Mouse (Mus musculus) activated CD4-positive, CD25-positive, alpha-beta regulatory T cell, adult 9 weeks (primary cell): ENCODE results near the gene Sh3bp5. TPM values are rescaled to one million over a fixed set of nuclear protein-coding genes. Genes with fewer than 3 reads are reported as not detected.

Experiments used
- polyA plus RNA-seq: library from polyadenylated mRNA; unstranded; fragments of 100-300 nt; shearing (Covaris generic); gene quantifications from one replicate; pipeline ENCODE4 v1.2.1, GENCODE M21; 2017

The Sh3bp5 gene
- polyA plus RNA-seq, result 27.7 TPM

DNA sequence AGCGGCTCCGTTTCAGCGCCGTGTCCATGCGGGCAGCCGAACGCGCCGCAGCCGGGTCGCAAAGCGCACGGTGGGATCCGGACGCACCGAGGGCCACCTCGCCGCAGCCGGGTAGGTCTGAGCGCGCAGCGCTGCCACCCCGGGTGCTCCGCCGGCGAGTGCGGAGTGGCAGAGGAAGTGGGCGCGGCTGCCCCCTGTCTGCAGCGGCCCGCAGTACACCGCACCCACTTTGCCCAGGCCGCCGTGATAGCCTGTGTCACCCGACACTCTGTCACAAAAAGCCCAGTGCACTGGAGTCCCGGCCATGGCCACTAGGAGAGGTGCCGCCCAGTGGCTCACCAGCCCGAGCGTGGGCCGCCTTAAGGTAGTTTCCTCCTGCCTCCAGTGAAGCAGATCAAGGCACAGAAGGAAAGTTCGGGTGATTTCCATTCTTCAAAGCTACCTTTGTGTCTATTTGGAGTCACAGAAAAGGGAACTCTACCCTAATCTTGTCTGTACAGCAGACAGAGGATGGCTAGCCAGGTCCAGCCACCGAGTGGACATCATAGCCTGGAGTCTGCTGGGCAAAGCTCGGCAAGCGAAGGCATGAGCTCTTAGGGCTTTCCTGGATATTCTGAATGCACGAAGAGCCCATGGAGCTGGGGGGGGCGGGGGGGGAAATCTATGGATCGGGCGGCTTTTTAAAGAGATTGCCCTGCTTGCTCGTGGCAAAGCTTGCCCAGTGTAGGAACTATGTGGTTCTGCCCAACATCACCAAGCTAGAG lies at the start of gene Sh3bp5:
TSS of gene Sh3bp5 (minus strand) at position 149 of the 764 bp plus-strand sequence.

DNA sequence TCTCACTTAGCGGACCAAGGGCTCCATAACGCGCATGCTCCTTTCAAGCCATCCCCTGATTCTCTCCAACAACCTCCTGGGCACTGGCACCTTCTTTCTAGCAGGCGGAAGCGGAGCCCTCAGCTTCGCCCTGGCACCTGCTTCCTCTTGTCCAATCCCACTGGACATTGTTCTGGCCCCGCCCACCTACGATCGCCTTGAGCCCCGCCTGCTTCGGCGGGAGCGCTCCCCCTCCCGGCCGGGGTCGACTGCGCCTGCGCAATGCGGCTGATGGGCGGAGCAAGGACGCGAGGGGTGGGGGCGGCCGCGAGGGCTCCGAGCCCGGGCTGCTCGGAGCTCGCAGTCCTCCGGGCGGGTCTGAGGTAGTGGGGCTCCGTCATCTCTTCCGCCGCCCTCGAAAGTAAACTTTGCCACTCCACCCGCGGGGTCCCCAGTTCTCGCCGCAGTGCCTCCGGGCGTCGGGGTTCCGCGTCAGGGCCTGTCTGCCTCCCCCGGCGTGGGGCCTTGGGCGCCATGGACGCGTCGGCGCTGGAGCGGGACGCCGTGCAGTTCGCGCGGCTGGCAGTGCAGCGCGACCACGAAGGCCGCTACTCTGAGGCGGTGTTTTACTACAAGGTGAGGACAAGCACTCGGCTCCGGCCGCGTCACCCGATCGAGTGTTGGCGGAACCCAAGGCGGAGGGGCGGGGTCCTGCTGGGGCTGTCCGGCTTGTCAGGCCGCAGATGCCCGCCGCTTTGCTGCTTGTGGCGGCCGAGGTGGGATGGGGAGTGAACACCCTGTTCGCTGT lies 99.3 kb downstream of the Sh3bp5 start, which contains the start of gene Capn7:
TSS of gene Capn7 (plus strand) at position 270 of the 787 bp plus-strand sequence.

DNA sequence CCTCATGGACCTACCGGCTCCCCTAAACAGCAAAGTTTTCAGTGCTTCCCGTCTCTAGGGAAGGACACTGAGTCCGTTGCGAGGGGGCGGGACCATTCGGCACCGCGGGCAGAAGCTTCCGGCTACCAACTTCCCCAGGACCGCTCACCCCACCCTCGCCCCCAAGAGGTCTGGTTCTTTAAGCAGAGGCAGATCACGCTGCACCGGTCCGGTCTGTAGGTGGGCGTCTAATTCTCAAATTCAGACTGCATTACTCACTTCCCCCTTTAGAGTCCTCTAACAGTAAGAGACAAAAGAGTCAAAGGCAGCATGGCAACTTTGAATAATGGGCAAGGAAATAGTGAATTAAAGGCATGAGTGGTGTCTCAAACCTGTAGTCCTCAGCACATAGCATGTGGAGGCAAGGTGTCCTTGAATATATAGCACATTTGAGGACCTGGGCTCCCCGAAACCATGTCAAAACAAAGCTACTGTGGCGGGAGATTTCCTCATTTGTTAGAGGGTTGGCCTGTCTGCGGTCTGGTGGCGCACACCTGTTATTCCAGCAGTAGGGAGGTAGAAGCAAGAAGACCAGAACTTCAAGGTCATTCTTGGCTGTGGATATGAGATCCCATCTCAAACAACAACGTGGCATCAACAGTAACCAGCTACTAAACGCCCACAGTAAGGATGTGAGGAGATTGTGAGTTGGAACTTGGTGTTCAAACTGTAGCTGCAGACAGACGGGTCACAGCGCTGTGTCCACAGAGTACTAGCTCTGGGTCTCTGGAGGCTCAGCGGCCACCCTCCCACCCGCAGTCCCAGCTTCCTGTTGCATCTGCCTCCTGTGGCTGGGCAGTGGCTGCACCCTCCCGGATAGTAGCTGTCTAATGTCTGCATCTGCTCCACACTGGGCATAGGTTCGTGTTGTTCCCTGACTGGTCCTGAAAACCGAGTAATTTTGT lies 111.8 kb downstream of the Sh3bp5 start, which contains the start of gene Dnah1:
TSS of gene Dnah1 (minus strand) at position 48 of the 944 bp plus-strand sequence.

Other genes with a start within 250 kb of the Sh3bp5 start
- 0.42 TPM for gene Tnnc1, start 227.8 kb downstream of the Sh3bp5 start, polyA plus RNA-seq
- 176 TPM for gene Nisch, start 219.1 kb downstream of the Sh3bp5 start, polyA plus RNA-seq
- 0.07 TPM for gene Sema3g, start 218.2 kb downstream of the Sh3bp5 start, polyA plus RNA-seq
- gene Phf7, start 184.8 kb downstream of the Sh3bp5 start, polyA plus RNA-seq, result 12.3 TPM
- 90.5 TPM for gene Bap1, start 184.6 kb downstream of the Sh3bp5 start, polyA plus RNA-seq
- gene Dnah1, start 112.2 kb downstream of the Sh3bp5 start, polyA plus RNA-seq, result not detected
- 25.4 TPM for gene Capn7, start 99.4 kb downstream of the Sh3bp5 start, polyA plus RNA-seq
- gene Eaf1, start 58.3 kb upstream of the Sh3bp5 start, polyA plus RNA-seq, result 35.0 TPM
- gene Mettl6, start 59.0 kb upstream of the Sh3bp5 start, polyA plus RNA-seq, result 69.1 TPM
- 18.3 TPM for gene Colq, start 155.3 kb upstream of the Sh3bp5 start, polyA plus RNA-seq
- 0.27 TPM for gene Gm49387, start 204.8 kb upstream of the Sh3bp5 start, polyA plus RNA-seq
- gene Btd, start 204.9 kb upstream of the Sh3bp5 start, polyA plus RNA-seq, result 31.3 TPM
- gene Hacl1, start 205.2 kb upstream of the Sh3bp5 start, polyA plus RNA-seq, result 34.8 TPM